Mouse (Mus musculus): ENCODE measurements around the gene Smtnl1. TPM values are rescaled to one million over a fixed set of nuclear protein-coding genes. Genes with fewer than 3 reads are reported as not detected.

Smtnl1 gene
- polyA plus RNA-seq, 1 experiment from 2014 or later = 0.40 TPM

DNA sequence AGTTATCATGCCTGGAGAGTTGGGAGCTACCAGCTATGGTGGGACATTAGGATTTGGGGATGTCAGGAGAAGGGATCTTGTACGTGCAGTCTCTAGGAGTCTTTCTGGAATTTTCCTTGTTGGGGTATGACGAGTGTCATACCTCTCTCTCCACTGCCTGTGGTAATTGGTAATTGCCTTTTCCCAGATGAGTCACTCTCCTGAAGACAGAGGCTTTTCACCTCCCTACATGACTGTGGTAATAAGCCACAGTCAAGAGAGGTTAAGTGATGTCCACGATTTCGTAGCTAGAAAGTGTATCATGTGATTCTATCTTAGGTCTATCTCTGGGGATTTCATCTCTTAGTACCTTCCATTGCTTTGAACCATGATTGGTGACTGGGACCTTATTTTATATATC, 50.0 kb downstream of the Smtnl1 start:
- no peak overlapping the region for H3K27ac ChIP-seq (replicated peaks)
- no peak overlapping the region for H3K4me3 ChIP-seq (replicated peaks)
- no peak overlapping the region for H3K9ac ChIP-seq
- no peaks in the 10 kb centered on the region for H3K9me3 ChIP-seq (replicated peaks)
- no peak overlapping the region for H3K4me2 ChIP-seq
- H3K4me1 ChIP-seq (replicated peaks) = no peaks in the 10 kb centered on the region
- no peak for ATAC-seq (ENCODE audit: insufficient read depth)
- H3K36me3 ChIP-seq (replicated peaks) = peaks cover 3% of the 10 kb centered on the region; the same call in 1 of the 2 replicates
- 51% methylated on average over 4 of the region's 4 CpGs for WGBS (ENCODE audit: insufficient replicate concordance)
- peaks cover 82% of the 10 kb centered on the region for H3K27me3 ChIP-seq

DNA sequence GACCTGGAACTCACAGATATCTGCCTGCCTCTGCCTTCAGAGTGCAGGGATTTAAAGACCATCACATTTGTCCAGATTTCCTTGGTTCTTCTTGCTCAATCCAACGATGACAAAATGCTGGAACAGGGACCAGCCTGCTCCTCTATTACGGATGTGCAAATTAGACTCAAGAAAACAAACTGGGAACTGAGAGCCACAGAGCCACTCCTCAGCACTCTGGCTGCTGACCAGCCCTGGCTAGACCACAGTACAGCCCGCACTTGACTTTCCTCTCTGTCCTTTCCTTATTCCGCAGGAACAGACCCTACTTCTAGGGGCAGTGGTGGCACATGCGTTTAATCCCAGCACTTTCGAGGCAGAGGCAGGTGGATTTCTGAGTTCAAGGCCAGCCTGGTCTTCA, 52.0 kb downstream of the Smtnl1 start:
- no peak for ATAC-seq (ENCODE audit: insufficient read depth)
- Histone ChIP-seq H3K27me3 (peaks cover 74% of the 10 kb centered on the region), H3K9me3 (replicated peaks) (no peaks in the 10 kb centered on the region), H3K36me3 (replicated peaks) (peaks cover 3% of the 10 kb centered on the region; the same call in 1 of the 2 replicates), H3K4me1 (replicated peaks) (no peaks in the 10 kb centered on the region), H3K4me3 (replicated peaks) (no peak overlapping the region), H3K27ac (replicated peaks) (no peak overlapping the region), H3K4me2 (no peak overlapping the region), H3K9ac (no peak overlapping the region)
- 58% methylated on average over 6 of the region's 6 CpGs for WGBS (ENCODE audit: insufficient replicate concordance)

- no peaks in the 10 kb centered on the region for H3K36me3 ChIP-seq (replicated peaks)
- peaks cover 41% of the 10 kb centered on the region for H3K27me3 ChIP-seq
- WGBS (ENCODE audit: insufficient replicate concordance) = 15% methylated on average over 1 of the region's 1 CpGs
- no peaks in the 10 kb centered on the region for H3K9me3 ChIP-seq (replicated peaks)
- no peak overlapping the region for H3K4me2 ChIP-seq
- no peak overlapping the region for H3K4me3 ChIP-seq (replicated peaks)
- no peak overlapping the region for H3K27ac ChIP-seq (replicated peaks)
- no peak for ATAC-seq (ENCODE audit: insufficient read depth)
- H3K9ac ChIP-seq = no peak overlapping the region
- no peaks in the 10 kb centered on the region for H3K4me1 ChIP-seq (replicated peaks)
Observed at GRCm38 (mm10) chr2:84762818-84763217, 59.6 kb downstream of the Smtnl1 start.

GRCm38 (mm10) chr2:84762295-84762694, 60.2 kb downstream of the Smtnl1 start:
- Histone ChIP-seq H3K4me3 (replicated peaks) (no peak overlapping the region), H3K4me1 (replicated peaks) (peaks cover under 1% of the 10 kb centered on the region; the same call in 1 of the 2 replicates), H3K4me2 (no peak overlapping the region), H3K36me3 (replicated peaks) (no peaks in the 10 kb centered on the region), H3K27me3 (peaks cover 36% of the 10 kb centered on the region), H3K9me3 (replicated peaks) (no peaks in the 10 kb centered on the region), H3K9ac (no peak overlapping the region), H3K27ac (replicated peaks) (no peak overlapping the region)
- 34% methylated on average over 4 of the region's 4 CpGs for whole genome bisulfite sequencing (ENCODE audit: insufficient replicate concordance)
- ATAC-seq (ENCODE audit: insufficient read depth) = no peak

GRCm38 (mm10) chr2:84761840-84762239, 60.6 kb downstream of the Smtnl1 start:
- no peak overlapping the region for H3K27ac ChIP-seq (replicated peaks)
- no peaks in the 10 kb centered on the region for H3K9me3 ChIP-seq (replicated peaks)
- H3K4me2 ChIP-seq = no peak overlapping the region
- peaks cover 3% of the 10 kb centered on the region; the same call in 1 of the 2 replicates for H3K4me1 ChIP-seq (replicated peaks)
- H3K27me3 ChIP-seq = peaks cover 33% of the 10 kb centered on the region
- H3K9ac ChIP-seq = no peak overlapping the region
- no peaks in the 10 kb centered on the region for H3K36me3 ChIP-seq (replicated peaks)
- H3K4me3 ChIP-seq (replicated peaks) = no peak overlapping the region
- WGBS (ENCODE audit: insufficient replicate concordance) = 52% methylated on average over 1 of the region's 1 CpGs
- no peak; the same call in 1 of the 2 replicates for ATAC-seq (ENCODE audit: insufficient read depth)

GRCm38 (mm10) chr2:84761309-84761708, 61.1 kb downstream of the Smtnl1 start:
- H3K4me3 ChIP-seq (replicated peaks) = no peak overlapping the region
- peaks cover 3% of the 10 kb centered on the region; the same call in 1 of the 2 replicates for H3K4me1 ChIP-seq (replicated peaks)
- H3K36me3 ChIP-seq (replicated peaks) = no peaks in the 10 kb centered on the region
- no peaks in the 10 kb centered on the region for H3K9me3 ChIP-seq (replicated peaks)
- WGBS (ENCODE audit: insufficient replicate concordance) = 61% methylated on average over 3 of the region's 3 CpGs
- no peak overlapping the region for H3K27ac ChIP-seq (replicated peaks)
- H3K27me3 ChIP-seq = peaks cover 33% of the 10 kb centered on the region
- no peak overlapping the region for H3K9ac ChIP-seq
- ATAC-seq (ENCODE audit: insufficient read depth) = no peak
- no peak overlapping the region for H3K4me2 ChIP-seq

Other genes starting within 250 kb of the Smtnl1 start
- gene Ctnnd1, start 171.9 kb downstream of the Smtnl1 start, polyA plus RNA-seq (2015; fragmentation: Nextera tagmentation; extraction: Ambion mirVana) = 12.4 and 13.1 TPM in 2 replicates
- gene Btbd18, start 163.6 kb downstream of the Smtnl1 start, polyA plus RNA-seq (2015; fragmentation: Nextera tagmentation; extraction: Ambion mirVana) = 0.05 TPM in 2 replicates
- 71.6 and 86.7 TPM in 2 replicates for gene Selenoh, start 151.9 kb downstream of the Smtnl1 start, polyA plus RNA-seq (2015; fragmentation: Nextera tagmentation; extraction: Ambion mirVana)
- not detected in 2 replicates for gene Gm28635, start 144.6 kb downstream of the Smtnl1 start, polyA plus RNA-seq (2015; fragmentation: Nextera tagmentation; extraction: Ambion mirVana)
- gene Med19, start 144.2 kb downstream of the Smtnl1 start, polyA plus RNA-seq (2015; fragmentation: Nextera tagmentation; extraction: Ambion mirVana) = 18.7 and 21.1 TPM in 2 replicates
- 71.2 and 71.8 TPM in 2 replicates for gene Tmx2, start 143.5 kb downstream of the Smtnl1 start, polyA plus RNA-seq (2015; fragmentation: Nextera tagmentation; extraction: Ambion mirVana)
- 17.3 and 18.4 TPM in 2 replicates for gene Zdhhc5, start 107.5 kb downstream of the Smtnl1 start, polyA plus RNA-seq (2015; fragmentation: Nextera tagmentation; extraction: Ambion mirVana)
- gene Clp1, start 95.3 kb downstream of the Smtnl1 start, polyA plus RNA-seq (2015; fragmentation: Nextera tagmentation; extraction: Ambion mirVana) = 53.9 and 59.7 TPM in 2 replicates
- gene Ypel4, start 88.6 kb downstream of the Smtnl1 start, polyA plus RNA-seq (2015; fragmentation: Nextera tagmentation; extraction: Ambion mirVana) = 66.9 and 75.7 TPM in 2 replicates
- 1.4 and 1.5 TPM in 2 replicates for gene Gm19426, start 79.0 kb downstream of the Smtnl1 start, polyA plus RNA-seq (2015; fragmentation: Nextera tagmentation; extraction: Ambion mirVana)
- gene Serping1, start 47.2 kb downstream of the Smtnl1 start, polyA plus RNA-seq (2015; fragmentation: Nextera tagmentation; extraction: Ambion mirVana) = 84.2 and 102 TPM in 2 replicates
- gene Ube2l6, start 23.8 kb downstream of the Smtnl1 start, polyA plus RNA-seq (2015; fragmentation: Nextera tagmentation; extraction: Ambion mirVana) = 533 and 556 TPM in 2 replicates
- gene Timm10, start 4.3 kb upstream of the Smtnl1 start, polyA plus RNA-seq (2015; fragmentation: Nextera tagmentation; extraction: Ambion mirVana) = 33.3 and 37.0 TPM in 2 replicates
- 190 and 203 TPM in 2 replicates for gene Slc43a1, start 16.2 kb upstream of the Smtnl1 start, polyA plus RNA-seq (2015; fragmentation: Nextera tagmentation; extraction: Ambion mirVana)
- 0.09 TPM in 2 replicates for gene Rtn4rl2, start 64.1 kb upstream of the Smtnl1 start, polyA plus RNA-seq (2015; fragmentation: Nextera tagmentation; extraction: Ambion mirVana)
- gene Slc43a3, start 113.9 kb upstream of the Smtnl1 start, polyA plus RNA-seq (2015; fragmentation: Nextera tagmentation; extraction: Ambion mirVana) = 113 and 114 TPM in 2 replicates
- 26.7 and 68.4 TPM in 2 replicates for gene Prg2, start 157.8 kb upstream of the Smtnl1 start, polyA plus RNA-seq (2015; fragmentation: Nextera tagmentation; extraction: Ambion mirVana)
- gene Prg3, start 165.6 kb upstream of the Smtnl1 start, polyA plus RNA-seq (2015; fragmentation: Nextera tagmentation; extraction: Ambion mirVana) = 1.8 and 6.4 TPM in 2 replicates
- gene Ssrp1, start 214.6 kb upstream of the Smtnl1 start, polyA plus RNA-seq (2015; fragmentation: Nextera tagmentation; extraction: Ambion mirVana) = 145 and 148 TPM in 2 replicates
- gene P2rx3, start 214.8 kb upstream of the Smtnl1 start, polyA plus RNA-seq (2015; fragmentation: Nextera tagmentation; extraction: Ambion mirVana) = 0.25 and 0.30 TPM in 2 replicates
- gene Tnks1bp1, start 225.4 kb upstream of the Smtnl1 start, polyA plus RNA-seq (2015; fragmentation: Nextera tagmentation; extraction: Ambion mirVana) = 4.8 and 5.1 TPM in 2 replicates